Mouse (Mus musculus): Measurements from ENCODE around the gene Gm44503.

GRCm38 (mm10) chr9:73008384-73008783 is 49.7 kb downstream of the Gm44503 start:
- TF ChIP-seq POLR2A (IDR thresholded peaks at IDR 0.05; ENCODE audit: insufficient read depth, low read depth, low read length), result no peak
- TF ChIP-seq CTCF (IDR thresholded peaks at IDR 0.05; ENCODE audit: insufficient read depth, low read depth, low read length), result no peak

Data from olfactory bulb, adult 2 months (tissue).